Mouse (Mus musculus) midbrain, embryonic 10.5 days (tissue): Measurements from ENCODE around the gene Zfp266. TPM values are rescaled to one million over a fixed set of nuclear protein-coding genes. Genes with fewer than 3 reads are reported as not detected.
"Not testable (repeated sequence)": the region's sequence is repeated elsewhere in the genome, so short reads cannot be mapped to it uniquely, and the experiment has no call there.

Experiments used
- DNase-seq: peaks from one replicate; pipeline ENCODE4 v3.0.0-alpha.2; 2017; ENCODE audit warnings: low spot score
- H3K27ac ChIP-seq: fragments of 300-500 bp; sonication (generic); replicated peaks from 2 replicates; pipeline ENCODE4 v1.5.1; 2016; ENCODE audit warnings: mild to moderate bottlenecking
- H3K27me3 ChIP-seq: fragments of 300-500 bp; sonication (generic); 2 replicates; pipeline ENCODE4 v1.6.1; 2016; ENCODE audit warnings: low read depth, mild to moderate bottlenecking; ENCODE audit not compliant: poor library complexity, severe bottlenecking
- H3K36me3 ChIP-seq: fragments of 300-500 bp; sonication (generic); 2 replicates; pipeline ENCODE4 v1.6.1; 2016; ENCODE audit warnings: mild to moderate bottlenecking, moderate library complexity
- H3K4me1 ChIP-seq: fragments of 300-500 bp; sonication (generic); 2 replicates; pipeline ENCODE4 v1.6.1; 2016
- H3K4me3 ChIP-seq: fragments of 300-500 bp; sonication (generic); 2 replicates; pipeline ENCODE4 v1.5.1; 2016; ENCODE audit warnings: mild to moderate bottlenecking, moderate library complexity
- H3K9me3 ChIP-seq: fragments of 300-500 bp; sonication (generic); replicated peaks from 2 replicates; pipeline ENCODE4 v1.6.1; 2016; ENCODE audit warnings: mild to moderate bottlenecking
- WGBS: fragments of 180-500 bp; shearing (Covaris S2); methylation state at CpG from one replicate; pipeline ENCODE4 v1.1.7; 2016; 5-methylcytosine and 5-hydroxymethylcytosine counted together
- polyA plus RNA-seq: library from polyadenylated mRNA; unstranded; fragments of >200 nt; fragmentation: Nextera tagmentation; extraction: Ambion mirVana; gene quantifications from 2 replicates; pipeline ENCODE4 v1.2.1, GENCODE M21; 2016

Gene Zfp266
- 117 and 139 TPM in 2 replicates for polyA plus RNA-seq

- Histone ChIP-seq H3K27ac (peak within 1 kb of the TSS; percentile 99), H3K27me3 (no peaks in the 10 kb centered on the region), H3K36me3 (peaks cover 32% of the 10 kb centered on the region), H3K9me3 (no peaks in the 10 kb centered on the region), H3K4me3 (peak within 1 kb of the TSS; percentile 96), H3K4me1 (peaks cover 27% of the 10 kb centered on the region)
- peak; percentile 93 for DNase-seq
- under 1% methylated on average over 46 of the region's 46 CpGs for WGBS
Observed at GRCm38 (mm10) chr9:20521306-20521957, at the start of gene Zfp266. Gene Zfp266 (minus strand): TSS chr9:20521417.

DNA sequence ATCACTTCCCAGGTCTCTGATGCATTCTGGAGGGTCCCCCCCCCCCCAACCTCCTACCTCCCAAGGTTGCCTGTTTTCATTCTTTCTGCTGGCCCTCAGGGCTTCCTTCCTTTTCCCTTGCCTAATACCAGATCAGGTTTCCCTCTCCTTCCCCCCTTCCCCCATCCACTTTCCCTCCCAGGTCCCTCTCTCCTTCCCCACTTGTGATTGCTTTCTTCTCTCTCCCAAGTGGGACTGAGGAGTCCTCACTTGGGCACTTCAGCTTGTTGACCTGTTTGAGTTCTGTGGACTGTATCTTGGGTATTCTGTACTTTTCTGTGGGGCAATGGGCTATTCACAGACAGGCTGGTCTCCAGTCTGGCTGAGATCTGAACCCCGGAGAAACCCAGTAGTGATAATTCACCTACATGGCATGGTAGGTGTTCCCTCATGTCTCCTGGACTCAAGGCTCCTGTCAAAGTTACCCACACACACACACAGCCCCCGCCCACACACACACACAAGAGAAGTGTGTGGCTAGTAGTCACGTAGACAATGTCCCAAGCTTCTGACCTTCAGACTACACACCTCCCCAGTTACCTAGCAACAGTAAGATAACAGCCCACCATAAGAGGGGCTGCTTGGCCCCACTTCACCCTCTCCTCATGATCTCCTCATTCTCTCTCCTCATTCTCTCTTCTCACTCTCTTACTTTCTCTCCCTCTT lies 44.3 kb upstream of the Zfp266 start:
- not testable (repeated sequence) for DNase-seq, H3K27ac ChIP-seq, H3K4me1 ChIP-seq, H3K9me3 ChIP-seq, H3K27me3 ChIP-seq, H3K36me3 ChIP-seq, H3K4me3 ChIP-seq
- 81% methylated on average over 3 of the region's 3 CpGs for WGBS

GRCm38 (mm10) chr9:20562177-20562576 lies 41.0 kb upstream of the Zfp266 start:
- no peak for DNase-seq
- WGBS, result 81% methylated on average over 5 of the region's 5 CpGs
- Histone ChIP-seq H3K4me1 (no peaks in the 10 kb centered on the region), H3K4me3 (no peak overlapping the region), H3K27me3 (no peaks in the 10 kb centered on the region), H3K9me3 (no peaks in the 10 kb centered on the region), H3K27ac (no peak overlapping the region), H3K36me3 (no peaks in the 10 kb centered on the region)

- no peak overlapping the region for H3K4me3 ChIP-seq
- WGBS, result 76% methylated on average over 1 of the region's 1 CpGs
- H3K36me3 ChIP-seq, result no peaks in the 10 kb centered on the region
- no peaks in the 10 kb centered on the region for H3K4me1 ChIP-seq
- H3K27ac ChIP-seq, result no peak overlapping the region
- H3K9me3 ChIP-seq, result no peaks in the 10 kb centered on the region
- H3K27me3 ChIP-seq, result no peaks in the 10 kb centered on the region
- no peak for DNase-seq
Observed at GRCm38 (mm10) chr9:20552698-20553097, 31.5 kb upstream of the Zfp266 start.

- Histone ChIP-seq H3K4me3 (no peak overlapping the region), H3K27me3 (no peaks in the 10 kb centered on the region), H3K4me1 (no peaks in the 10 kb centered on the region), H3K36me3 (no peaks in the 10 kb centered on the region), H3K9me3 (no peaks in the 10 kb centered on the region), H3K27ac (no peak overlapping the region)
- WGBS, result 59% methylated on average over 5 of the region's 5 CpGs
- no peak for DNase-seq
Observed at GRCm38 (mm10) chr9:20551781-20552275, 30.6 kb upstream of the Zfp266 start.

- Histone ChIP-seq H3K4me3 (peak overlapping the region; percentile 59), H3K4me1 (peaks cover 20% of the 10 kb centered on the region), H3K27me3 (peaks cover 16% of the 10 kb centered on the region; the same call in 1 of the 2 replicates), H3K9me3 (no peaks in the 10 kb centered on the region), H3K27ac (peak overlapping the region; percentile 95), H3K36me3 (no peaks in the 10 kb centered on the region)
- WGBS, result 22% methylated on average over 8 of the region's 8 CpGs
- DNase-seq, result no peak
Observed at GRCm38 (mm10) chr9:20545151-20545550, 23.9 kb upstream of the Zfp266 start.

DNA sequence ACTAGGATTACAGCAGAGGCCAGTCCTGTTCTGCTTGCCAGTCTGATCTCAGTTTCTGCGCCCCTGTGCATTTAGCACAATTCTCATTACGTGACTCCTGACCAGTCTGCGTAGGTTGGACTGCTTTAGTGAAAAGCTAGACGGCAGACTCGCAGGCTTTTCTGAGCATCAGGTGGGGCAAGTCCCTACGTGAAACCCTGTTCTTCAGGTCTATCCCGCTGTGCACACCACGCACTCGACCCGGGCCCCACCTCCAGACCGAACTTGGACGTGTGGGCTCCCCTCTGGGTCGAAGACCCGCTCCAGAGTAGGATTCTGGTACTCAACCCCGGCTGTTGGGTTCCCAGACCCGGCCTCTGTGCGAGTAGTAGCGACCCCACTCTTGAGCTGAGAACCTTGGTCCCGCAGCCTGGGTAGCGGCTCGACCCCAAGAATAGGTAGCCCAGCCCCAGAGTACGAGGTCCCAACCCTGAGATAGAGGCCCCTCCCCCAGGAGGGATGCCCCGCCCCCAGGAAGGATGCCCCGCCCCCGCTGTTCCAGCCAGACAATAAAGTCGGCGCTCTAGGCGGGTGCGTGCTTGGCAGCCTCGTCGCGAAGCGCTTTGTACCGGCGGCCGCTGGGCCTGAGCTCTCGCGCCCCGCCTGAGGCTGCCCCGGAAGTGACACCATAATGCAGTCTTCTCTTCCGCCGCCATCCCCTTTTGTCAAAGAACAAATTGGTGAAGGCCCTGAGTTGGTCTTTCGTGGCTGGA lies 23.0 kb upstream of the Zfp266 start:
- Histone ChIP-seq H3K27ac (peak overlapping the region; percentile 95), H3K27me3 (peaks cover 16% of the 10 kb centered on the region; the same call in 1 of the 2 replicates), H3K4me3 (peak overlapping the region; percentile 59), H3K36me3 (no peaks in the 10 kb centered on the region), H3K4me1 (peaks cover 20% of the 10 kb centered on the region), H3K9me3 (no peaks in the 10 kb centered on the region)
- 2% methylated on average over 43 of the region's 43 CpGs for WGBS
- DNase-seq, result peak; percentile 95

DNA sequence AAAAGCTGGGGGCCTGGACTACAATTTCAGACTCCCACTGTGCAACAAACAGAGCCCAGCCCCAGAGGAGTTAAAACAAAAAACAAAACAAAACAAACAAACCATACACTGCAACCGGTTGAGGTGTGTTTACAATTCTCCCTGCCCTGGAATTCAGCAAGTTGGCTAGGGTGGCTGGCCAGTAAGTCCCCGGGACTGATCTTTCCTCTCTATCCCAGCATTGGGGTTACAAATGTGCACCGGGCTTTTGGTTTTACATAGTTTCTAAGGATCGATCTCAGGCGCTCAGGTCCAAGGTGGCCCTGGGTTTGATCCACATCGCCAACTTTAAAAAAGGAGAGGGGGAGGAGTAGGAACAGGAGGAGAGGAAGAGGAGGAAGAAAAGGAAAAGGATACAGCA lies 22.3 kb upstream of the Zfp266 start:
- WGBS, result 33% methylated on average over 6 of the region's 6 CpGs

GRCm38 (mm10) chr9:20536598-20536997 lies 15.4 kb upstream of the Zfp266 start:
- no peak overlapping the region for H3K4me3 ChIP-seq
- no peaks in the 10 kb centered on the region for H3K36me3 ChIP-seq
- no peak for DNase-seq
- H3K27me3 ChIP-seq, result no peaks in the 10 kb centered on the region
- 83% methylated on average over 2 of the region's 2 CpGs for WGBS
- H3K9me3 ChIP-seq, result no peaks in the 10 kb centered on the region
- no peak overlapping the region for H3K27ac ChIP-seq
- H3K4me1 ChIP-seq, result no peaks in the 10 kb centered on the region

More for the DNA sequence above, 22.3 kb upstream of the Zfp266 start:
- peak overlapping the region; percentile 95 for H3K27ac ChIP-seq
- no peaks in the 10 kb centered on the region for H3K9me3 ChIP-seq
- H3K36me3 ChIP-seq, result no peaks in the 10 kb centered on the region
- H3K27me3 ChIP-seq, result peaks cover 16% of the 10 kb centered on the region; the same call in 1 of the 2 replicates
- H3K4me1 ChIP-seq, result peaks cover 20% of the 10 kb centered on the region
- H3K4me3 ChIP-seq, result 0 out of 2 replicates have a peak overlapping the region, but pooled peaks have one; percentile 6
- peak; percentile 12 for DNase-seq

- no peak overlapping the region for H3K4me3 ChIP-seq
- H3K27ac ChIP-seq, result no peak overlapping the region
- WGBS, result 79% methylated on average over 8 of the region's 8 CpGs
- no peak for DNase-seq
- H3K27me3 ChIP-seq, result no peaks in the 10 kb centered on the region
- H3K36me3 ChIP-seq, result no peaks in the 10 kb centered on the region
- H3K9me3 ChIP-seq, result no peaks in the 10 kb centered on the region
- H3K4me1 ChIP-seq, result no peaks in the 10 kb centered on the region
Observed at GRCm38 (mm10) chr9:20534326-20534926, 13.2 kb upstream of the Zfp266 start.

DNA sequence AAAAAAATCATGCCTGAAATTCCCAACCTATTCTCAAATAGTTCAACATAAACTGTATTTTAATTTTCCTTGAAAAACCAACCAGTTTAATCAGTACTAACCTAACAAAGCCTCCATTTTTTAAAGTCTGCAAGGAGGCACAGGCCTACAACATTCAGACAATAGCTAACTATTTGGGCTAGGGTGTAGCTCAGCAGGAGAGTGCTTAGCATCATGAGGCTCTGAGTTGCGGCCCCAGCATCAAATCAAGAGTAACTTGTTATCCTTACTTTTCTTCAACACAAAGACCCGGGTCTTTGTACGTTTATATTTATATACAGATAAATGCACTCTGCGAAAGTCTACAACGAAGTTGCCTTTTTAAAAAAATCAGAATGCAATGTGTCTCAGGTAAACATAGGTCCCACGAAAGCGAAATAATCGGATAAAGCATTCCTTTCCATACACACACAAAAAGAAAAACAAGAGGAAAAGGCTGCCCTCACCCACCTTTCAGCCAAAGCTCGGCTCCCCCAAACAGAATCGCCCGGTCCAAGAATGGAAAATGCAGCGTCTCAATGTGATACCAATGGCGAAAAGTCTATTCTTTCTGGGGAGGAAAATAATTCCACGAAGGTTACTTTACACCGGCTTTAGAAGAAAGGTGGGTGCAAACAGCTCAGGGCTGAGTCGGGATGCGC lies 546 bp downstream of the Zfp266 start:
- peak; percentile 12 for DNase-seq

DNA sequence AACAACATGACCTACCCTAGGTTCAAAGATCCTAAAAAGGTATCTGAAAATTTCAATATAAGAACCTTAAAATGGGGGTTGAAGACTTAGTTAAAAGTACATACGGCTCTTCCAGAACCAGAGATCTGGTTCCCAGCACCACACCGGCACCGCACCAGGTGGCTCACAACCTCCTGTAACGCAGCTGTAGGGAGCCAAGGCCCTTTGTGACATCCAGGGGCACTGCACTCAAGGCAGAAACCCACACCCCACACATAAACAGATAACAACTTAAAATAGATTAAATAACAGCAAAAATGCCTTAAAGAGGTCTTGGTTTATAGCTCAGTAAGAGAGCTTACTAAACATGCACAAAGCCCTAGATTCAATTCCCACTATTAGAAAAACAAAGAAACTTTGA lies 1.3 kb downstream of the Zfp266 start:
- WGBS, result 15% methylated on average over 4 of the region's 4 CpGs
- Histone ChIP-seq H3K4me3 (peak overlapping the region; percentile 96), H3K36me3 (peaks cover 47% of the 10 kb centered on the region), H3K27me3 (no peaks in the 10 kb centered on the region), H3K9me3 (no peaks in the 10 kb centered on the region), H3K27ac (peak overlapping the region; percentile 99), H3K4me1 (peaks cover 27% of the 10 kb centered on the region)
- DNase-seq, result no peak

More for the DNA sequence above, 546 bp downstream of the Zfp266 start:
- Histone ChIP-seq H3K27me3 (no peaks in the 10 kb centered on the region), H3K4me3 (peak overlapping the region; percentile 96), H3K9me3 (no peaks in the 10 kb centered on the region), H3K36me3 (peaks cover 40% of the 10 kb centered on the region), H3K27ac (peak overlapping the region; percentile 99), H3K4me1 (peaks cover 27% of the 10 kb centered on the region)
- WGBS, result under 1% methylated on average over 17 of the region's 17 CpGs
